Mouse (Mus musculus) liver, postnatal 0 days (tissue): ENCODE results near the gene Wnt10b.

Experiments
- CTCF ChIP-seq: sonication (generic); IDR thresholded peaks from 2 replicates; pipeline ENCODE4 v1.5.1; 2016; ENCODE audit warnings: antibody characterized with exemption, low read depth
- EP300 ChIP-seq: IDR thresholded peaks from 2 replicates; pipeline ENCODE4 v1.6.1; 2016; ENCODE audit warnings: antibody characterized with exemption, low read depth, mild to moderate bottlenecking

DNA sequence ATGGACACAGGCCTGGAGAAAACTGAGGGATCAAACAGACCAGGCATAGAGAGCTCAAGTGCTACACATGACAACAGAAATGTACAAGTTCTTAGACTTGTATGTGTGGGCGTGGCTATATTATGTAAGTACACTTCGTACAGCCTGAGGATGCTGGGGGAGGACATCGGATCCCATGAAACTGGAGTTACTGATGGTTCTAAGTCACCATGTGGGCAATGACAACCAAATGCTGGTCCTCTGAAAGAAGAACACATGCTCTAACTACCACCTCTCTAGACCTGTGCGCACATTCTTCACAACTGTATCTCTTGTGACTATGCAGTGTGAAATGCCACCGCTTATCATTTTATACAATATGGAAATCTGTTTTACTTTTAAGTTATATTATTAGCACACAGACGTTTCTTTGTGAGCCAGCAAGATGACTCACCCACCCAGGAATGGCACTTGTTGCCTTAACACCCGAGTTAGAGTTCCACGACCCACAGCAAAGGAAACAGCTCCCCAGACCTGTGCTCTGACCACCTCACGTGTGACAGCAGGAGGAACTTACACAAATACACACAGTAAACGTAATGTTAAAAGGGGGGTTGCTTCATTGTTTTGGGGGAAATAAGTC lies 31.5 kb downstream of the Wnt10b start:
- TF ChIP-seq CTCF (no peak), EP300 (no peak)
